Mouse (Mus musculus): Measurements from ENCODE around the gene Zfp784.
"Not testable (repeated sequence)": the region's sequence is repeated elsewhere in the genome, so short reads cannot be mapped to it uniquely, and the experiment has no call there.

The Zfp784 gene

GRCm38 (mm10) chr7:5019576-5019975 lies 18.7 kb downstream of the Zfp784 start:
- not testable (repeated sequence) for DNase-seq

GRCm38 (mm10) chr7:5017931-5018330 lies 20.3 kb downstream of the Zfp784 start:
- DNase-seq, result no peak

DNA sequence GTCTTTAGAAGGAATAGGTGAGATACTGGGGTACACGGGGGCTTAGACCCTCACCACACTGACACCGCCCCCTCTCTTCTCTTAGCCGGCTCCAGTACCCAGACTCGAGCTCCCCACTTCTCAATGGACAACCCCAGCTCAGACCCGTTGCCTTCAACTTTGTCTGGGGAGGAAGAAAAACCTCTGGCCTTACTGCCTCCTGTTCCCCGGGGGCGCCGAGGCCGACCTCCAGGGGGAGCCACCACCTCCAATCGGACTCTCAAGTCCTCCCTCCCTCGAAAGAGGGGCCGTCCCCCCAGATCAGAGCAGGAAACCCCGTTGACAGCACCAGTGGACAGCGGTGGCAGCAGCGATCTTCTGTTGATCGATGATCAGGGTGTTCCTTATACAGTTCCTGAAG lies 20.9 kb downstream of the Zfp784 start:
- peak in 1 of 2 experiments; percentile 60 for DNase-seq

GRCm38 (mm10) chr7:5016920-5017319 lies 21.3 kb downstream of the Zfp784 start:
- no peak for DNase-seq

- DNase-seq, result no peak
Measured at GRCm38 (mm10) chr7:5016057-5016456, 22.2 kb downstream of the Zfp784 start.

GRCm38 (mm10) chr7:5015118-5016001 lies 22.9 kb downstream of the Zfp784 start, which contains the start of gene Gm44973:
Gm44973 (plus strand) TSS chr7:5015496.
- peak; percentile 96 for DNase-seq

- DNase-seq, result peak; percentile 98 to 99
Measured at GRCm38 (mm10) chr7:5014251-5015117, 23.8 kb downstream of the Zfp784 start, which contains the start of the genes Zfp524 and Fiz1. Zfp524 (plus strand) TSS chr7:5014415. Fiz1 (minus strand) TSS chr7:5014697.

DNA sequence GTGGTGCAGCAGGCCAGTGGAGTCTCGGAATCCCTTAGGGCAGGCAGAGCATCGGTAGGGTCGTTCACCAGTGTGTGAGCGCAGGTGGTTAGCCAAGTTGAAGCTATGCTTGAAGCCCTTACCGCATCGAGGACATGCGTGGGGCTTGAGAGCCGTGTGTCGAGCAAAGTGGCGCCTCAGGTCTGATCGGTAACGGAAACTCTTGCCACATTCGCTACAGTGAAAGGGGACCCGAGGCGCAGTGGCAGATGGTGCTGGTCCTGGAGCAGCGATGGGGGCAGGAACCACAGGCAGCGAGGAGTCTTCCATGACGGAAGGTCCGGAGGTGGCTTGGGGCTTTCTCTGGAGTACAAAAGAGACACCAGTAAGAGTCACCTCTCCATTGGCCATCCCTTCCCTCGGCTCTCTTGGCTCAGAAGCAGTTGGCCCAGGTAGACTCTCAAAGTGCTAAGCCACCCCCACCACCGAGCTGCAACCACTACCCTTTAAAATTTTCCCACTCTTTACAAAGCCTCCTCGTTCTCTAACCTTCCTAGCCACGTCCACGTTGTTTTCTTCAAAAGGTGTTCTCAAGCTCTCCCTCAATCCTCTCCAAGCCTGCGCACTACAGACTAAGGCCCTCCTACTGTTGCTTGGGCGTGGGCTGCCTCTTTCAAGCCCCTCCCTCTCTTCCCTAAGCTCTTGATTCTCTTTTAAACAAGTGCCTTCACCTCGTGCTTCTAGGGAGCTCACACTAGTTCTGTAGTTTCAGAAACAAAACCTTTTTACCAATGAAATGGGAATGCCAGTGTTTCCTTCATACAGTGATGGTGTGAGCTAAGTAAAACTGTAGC lies 25.3 kb downstream of the Zfp784 start:
- no peak for DNase-seq

DNA sequence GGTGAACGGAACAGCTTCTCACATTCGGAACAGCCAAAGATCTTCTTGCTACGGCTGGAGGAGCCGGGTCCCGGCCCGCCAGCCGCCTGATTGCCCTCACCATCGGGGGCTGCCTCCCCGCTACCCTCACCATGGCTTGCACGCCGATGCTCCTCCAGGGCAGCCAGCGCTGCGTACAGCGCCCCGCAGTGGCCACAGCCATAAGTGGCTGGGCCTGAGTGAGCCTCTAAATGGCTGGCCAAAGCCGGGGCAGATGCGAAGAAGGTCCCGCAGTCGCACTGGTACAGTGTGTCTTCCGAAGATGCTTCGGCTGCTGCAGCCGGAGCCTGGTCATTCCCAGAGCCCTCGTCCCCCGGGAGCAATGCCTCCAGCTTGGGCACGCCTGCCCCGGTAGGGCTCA lies 30.0 kb downstream of the Zfp784 start:
- DNase-seq, result no peak

DNA sequence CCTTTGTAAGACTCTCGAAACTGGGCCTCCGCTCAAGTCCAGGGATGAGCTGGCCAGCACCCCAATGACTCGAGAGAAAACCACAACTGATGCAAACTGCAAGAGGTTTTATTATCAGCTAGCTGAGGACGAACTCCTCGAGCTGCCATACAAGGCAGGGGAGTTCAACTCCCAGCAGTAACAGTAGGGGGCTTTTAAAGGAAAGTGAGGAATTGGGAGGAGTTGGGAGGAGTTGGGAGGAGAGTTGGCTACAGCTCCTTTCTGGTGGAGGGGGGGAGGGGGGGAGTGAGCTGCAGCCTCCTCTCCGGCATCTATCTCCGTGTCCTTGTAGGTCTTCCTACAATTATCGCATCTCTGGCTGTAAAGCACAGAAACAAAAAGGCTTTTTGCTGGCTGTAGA lies 35.4 kb downstream of the Zfp784 start:
- DNase-seq, result not testable (repeated sequence)

DNA sequence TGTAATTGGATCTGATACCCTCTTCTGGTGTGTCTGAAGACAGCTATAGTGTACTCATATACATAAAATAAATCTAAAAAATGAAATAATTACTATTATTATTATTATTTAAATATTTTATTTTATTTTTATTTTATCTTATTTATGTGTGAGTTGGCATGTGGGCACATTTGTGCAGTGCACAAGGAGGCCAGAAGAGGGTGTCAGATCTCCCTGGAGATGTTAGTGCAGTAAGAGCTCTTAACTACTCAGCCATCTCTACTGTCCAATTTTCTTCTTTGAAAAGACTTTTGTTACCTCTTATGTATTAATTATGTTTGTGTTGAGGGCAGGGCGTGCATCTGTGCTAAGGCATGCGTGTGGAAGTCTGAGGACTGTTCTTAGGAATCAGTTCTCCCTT lies 38.4 kb downstream of the Zfp784 start:
- peak in 1 of 2 experiments; percentile 42 for DNase-seq

- DNase-seq, result no peak
Measured at GRCm38 (mm10) chr7:4996934-4997333, 41.3 kb downstream of the Zfp784 start.

- DNase-seq, result peak; percentile 98 to 99
Measured at GRCm38 (mm10) chr7:4996003-4996895, 42.0 kb downstream of the Zfp784 start, which contains the start of gene Zfp579. Zfp579 (minus strand) TSS chr7:4996158.

DNA sequence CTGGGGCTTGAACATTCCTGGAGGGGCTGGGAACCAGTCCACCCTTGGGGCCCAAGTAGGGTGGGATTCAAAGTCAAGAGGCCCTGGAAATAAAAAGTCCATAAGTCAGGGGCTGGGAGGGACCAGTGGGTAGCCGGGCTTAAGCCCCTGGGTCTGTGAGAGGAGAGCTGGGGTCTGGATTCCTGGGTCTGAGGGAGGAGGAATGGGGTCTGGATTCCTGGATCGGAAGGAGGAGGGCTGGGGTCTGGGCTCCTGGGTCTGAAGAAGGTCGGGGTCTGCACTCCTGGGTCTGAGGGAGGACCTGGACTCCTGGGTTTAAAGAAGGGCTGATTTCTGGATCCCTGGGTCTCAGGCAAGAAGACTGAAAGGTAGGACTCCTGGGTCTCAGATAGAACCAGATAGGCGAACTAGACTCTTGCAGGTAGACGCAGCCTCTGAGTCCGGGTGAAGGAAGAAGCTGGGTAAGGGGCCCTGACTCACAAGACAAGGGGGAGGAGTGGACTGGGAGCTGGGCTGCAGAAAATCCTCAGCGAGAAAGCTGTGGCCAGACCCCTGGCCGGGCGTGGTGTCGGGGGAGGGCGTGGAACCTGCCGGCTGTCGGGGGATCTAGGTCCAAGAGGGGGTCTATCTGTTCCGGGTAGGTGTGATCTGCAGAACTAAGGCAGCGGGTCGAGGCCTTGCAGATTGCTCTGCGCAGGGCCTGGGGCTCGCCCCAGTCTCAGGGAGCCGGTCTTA lies 42.8 kb downstream of the Zfp784 start:
- no peak for DNase-seq

DNA sequence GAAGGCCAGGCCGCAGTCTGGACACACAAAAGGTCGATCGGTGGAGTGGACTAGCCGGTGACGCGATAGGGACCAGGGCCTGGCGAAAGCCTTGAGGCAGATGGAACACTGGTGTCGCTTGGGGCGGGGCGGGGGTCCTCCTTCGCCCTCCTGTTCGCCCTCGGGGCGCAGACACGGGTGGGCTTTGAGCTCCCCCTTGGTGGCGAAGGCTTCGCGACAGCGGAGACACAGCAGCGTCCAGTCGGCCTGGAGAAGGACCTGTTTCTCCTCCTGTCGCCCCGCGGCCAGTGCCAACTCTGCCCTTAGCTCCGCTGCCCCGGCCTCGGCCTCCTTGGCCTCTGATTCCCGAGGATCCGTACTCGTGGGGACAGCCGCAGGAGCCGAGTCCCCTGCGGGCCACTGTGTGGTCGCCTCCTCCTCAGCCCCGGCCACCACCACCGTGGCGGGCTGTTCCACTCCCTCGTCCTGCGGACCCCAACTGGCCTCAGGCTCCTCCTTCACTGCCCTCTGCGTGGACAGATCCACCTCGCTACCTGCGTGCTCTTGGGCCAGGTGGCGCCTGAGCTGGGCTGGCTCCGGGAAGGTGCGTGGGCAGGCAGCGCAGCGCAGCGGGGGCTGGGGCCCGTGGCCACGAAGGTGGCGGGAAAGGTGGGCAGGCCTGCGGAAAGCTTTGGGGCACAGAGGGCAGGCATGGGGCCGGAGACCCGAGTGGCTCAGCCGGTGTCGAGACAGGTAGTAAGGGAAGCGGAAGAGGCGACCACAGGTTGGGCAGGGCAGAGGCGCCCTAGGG lies 44.1 kb downstream of the Zfp784 start:
- DNase-seq, result peak; percentile 40 to 41

DNA sequence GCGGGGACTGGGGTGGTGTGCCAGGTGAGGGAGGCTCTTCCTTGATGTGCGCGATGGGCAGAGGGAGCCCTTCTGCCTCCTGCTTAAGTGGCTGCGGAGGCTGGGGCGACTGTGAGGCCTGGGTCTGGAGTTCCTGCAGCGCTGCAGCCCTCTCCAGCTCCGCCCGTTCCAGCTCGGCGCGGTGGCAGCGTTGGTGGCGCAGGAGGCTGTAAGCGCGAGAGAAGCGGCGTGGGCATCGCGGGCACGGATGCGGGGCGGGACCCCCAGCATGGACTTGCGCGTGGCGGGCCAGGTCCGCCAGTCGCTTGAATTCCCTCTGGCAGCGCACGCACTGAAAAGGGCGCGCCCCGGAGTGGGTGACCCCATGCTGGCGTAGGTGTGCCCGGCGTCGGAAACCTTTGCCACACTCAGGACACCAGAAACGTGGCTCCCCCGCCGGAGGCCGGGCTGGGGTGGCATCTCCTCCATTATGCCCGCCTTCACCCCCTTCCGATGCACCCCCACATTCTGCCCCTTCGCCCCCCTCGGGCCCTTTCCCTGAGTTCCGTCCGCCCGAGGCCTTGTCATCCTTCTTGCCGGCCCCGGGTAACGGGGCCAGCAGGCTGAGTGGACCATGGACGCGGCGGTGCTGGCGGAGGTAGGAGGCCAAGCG lies 44.8 kb downstream of the Zfp784 start:
- peak; percentile 32 to 42 for DNase-seq

- DNase-seq, result no peak
Measured at GRCm38 (mm10) chr7:4988250-4988649, 50.0 kb downstream of the Zfp784 start.

Data from cerebellum, postnatal 14 days (tissue).